Mouse (Mus musculus) layer of hippocampus, postnatal 10 days (tissue): ENCODE measurements around the gene Zfp871. TPM values are rescaled to one million over a fixed set of nuclear protein-coding genes. Genes with fewer than 3 reads are reported as not detected.

Experiments used
- DNase-seq, 2 experiments: peaks; one replicate each; pipeline ENCODE4 v3.0.0; 2021; ENCODE audit warnings: low spot score in 2 of 2
- long read RNA-seq: library from polyadenylated mRNA; stranded (forward); transcript quantifications from one replicate; pipeline ENCODE4 v2.0.0, GENCODE M21; 2023
- total RNA-seq, 2 experiments: library from RNA; stranded (reverse); gene quantifications; 2 replicates each; pipeline ENCODE4 v1.2.3; 2021

The Zfp871 gene
- total RNA-seq, result 10 to 100 TPM; 74.7 to 79.8 TPM
- long read RNA-seq, full-length matches to known transcripts, result 5 of 10 reads
- long read RNA-seq, partial matches to known transcripts, result 0 of 10 reads
- long read RNA-seq, other reads (novel, unspliced or antisense), result 5 of 10 reads

DNA sequence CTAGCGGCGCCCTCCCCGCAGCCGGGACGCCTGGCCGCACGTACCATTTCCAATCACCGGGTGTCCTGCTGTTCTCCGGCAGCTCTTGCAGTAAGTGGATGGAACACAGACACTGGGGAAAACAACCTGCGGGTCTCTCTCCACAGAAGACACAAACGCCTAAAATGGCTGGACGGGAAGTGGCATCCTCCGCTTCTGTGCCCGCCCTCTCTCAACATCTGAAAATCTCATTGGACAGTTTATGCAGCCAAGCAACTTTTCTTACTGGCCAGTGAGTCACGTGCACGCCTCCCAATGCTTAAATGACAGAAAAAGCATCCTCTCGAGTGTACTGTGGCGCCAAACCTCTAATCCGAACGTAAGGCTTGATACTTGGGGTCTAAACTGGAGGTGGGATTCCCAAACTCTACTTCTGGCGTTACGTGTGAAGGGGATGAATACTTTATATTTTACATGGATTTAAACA lies at the start of gene Zfp871:
Gene Zfp871 (minus strand): TSS at position 194 of the 466 bp plus-strand sequence.
- peak; percentile 83 to 87 for DNase-seq

DNA sequence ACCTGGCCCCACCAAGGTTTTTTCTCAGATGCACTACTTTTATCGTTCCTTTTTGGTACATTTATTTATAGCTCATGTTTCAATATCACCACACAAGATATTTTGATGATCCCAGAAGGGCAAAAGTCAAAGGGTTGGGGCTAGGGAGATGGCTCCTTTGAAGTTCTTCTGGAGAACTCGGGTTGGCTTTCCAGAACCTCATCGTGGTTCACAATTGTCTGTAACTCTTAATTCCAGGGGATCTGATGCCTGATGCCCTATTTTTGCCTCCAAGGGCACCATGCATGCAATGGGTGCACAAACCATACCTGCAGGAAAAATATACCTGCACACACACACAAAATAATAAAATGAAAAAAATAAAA lies 42.3 kb upstream of the Zfp871 start:
- DNase-seq, result no peak

DNA sequence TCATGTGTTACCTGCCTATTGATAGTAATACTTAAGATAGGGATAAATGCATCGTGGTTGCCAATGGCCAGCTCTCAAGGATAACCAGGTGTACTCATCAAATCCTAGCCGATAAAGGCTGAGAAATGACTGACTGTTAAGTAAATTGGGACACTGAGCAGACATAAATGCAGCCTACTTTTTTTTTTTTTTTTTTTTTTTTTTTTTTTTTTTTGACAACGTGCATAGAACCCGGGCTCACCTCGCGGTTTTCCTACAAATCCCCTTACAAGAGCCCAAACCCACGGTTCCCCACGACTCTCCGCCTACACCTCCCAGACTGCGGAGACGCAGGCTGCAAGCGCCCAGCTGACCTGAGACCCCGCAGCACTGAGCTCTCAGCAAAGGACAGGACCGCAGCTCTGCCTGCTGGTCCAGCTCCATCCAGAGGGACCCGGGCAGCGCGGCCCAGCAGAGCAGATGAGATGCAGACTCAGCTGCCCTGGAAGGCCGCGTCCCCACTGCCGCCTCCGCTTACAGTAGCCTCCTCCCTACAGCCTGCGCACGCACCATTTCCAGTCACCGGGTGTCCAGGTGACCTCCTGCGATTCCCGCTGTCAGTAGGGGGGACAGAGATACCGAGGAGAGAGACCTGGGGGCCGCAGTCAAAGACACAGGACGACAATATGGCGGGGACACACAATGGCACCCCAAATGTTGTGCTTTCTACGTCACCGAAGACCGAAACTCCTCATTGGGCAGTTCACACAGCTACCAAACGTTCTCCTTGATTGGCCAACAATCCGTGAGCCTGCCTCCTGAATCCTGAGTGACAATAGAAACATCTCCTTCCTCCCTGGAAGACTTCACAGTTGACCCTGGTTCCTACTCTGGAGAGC lies 41.7 kb upstream of the Zfp871 start, which contains the start of gene Zfp799:
Gene Zfp799 (minus strand): TSS at position 722 of the 878 bp plus-strand sequence.
- peak; percentile 72 to 78 for DNase-seq

DNA sequence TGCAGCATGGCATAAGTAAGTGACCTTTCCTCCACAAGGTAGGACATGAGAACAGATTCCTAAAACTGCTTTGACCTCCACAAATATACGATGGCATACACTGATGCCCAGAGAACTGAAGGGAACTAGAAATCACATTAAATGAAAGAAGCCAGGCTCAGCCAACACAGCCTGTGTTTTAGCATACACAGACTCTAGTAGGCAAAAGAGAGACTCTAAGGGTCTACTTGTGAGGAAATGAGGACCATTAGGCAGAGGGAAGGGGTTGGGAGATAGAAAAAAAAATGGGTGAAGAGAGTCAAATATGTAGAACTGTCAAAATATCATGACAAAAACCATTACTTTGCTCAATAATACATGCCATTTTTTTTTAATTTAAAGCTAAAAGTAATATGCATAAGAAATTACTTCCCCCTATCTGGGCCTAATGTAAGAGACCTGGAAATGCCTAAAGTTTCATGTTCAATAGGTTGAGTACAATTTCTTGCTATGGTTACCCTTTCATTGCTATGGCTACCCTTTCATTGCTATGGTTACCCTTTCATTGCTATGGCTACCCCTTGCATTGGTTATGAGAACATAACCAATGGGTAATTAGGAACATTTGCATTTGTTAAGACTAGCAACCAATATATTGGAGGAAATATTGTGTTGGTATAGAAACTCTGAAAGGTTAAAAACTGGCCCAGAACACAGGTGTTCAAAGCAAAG lies 28.1 kb upstream of the Zfp871 start:
- DNase-seq, result no peak

DNA sequence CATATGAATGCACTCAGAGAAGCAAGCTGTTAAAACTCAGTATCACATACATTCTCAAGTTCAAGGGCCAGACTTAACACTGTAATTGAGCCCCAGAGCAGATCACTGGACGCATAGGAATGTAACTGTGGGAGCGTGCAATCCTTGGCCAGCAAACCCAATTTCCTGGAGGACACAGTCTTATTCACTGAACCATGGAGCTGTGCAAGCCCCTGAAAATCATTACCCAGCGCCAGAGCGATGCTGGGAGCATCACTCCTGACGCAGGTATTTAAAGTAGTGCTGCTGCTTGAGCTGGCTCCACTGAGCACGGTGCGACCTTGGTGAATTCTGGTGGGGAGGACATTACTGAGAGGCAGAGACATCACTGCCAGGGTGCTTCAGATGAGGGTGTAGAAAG lies 26.0 kb upstream of the Zfp871 start:
- no peak for DNase-seq

DNA sequence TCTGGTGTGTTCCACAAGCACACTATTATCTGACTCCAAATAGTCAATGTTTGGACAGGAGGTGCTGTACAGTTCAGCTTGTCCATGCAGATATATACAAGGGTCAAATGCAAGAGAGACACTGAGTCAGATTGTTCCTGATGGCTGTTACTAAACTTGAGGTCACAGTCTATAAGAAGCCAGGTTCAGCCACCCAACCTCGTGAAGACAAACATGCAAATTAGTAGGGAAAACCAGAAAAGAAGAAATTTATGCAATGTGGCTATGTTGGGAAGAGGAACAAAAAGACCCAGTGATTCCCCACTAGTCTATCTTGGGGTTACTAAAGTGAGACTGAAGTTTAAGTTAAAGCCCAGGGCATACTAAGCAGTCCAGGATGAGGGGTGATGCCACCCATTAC lies 22.6 kb upstream of the Zfp871 start:
- no peak for DNase-seq

DNA sequence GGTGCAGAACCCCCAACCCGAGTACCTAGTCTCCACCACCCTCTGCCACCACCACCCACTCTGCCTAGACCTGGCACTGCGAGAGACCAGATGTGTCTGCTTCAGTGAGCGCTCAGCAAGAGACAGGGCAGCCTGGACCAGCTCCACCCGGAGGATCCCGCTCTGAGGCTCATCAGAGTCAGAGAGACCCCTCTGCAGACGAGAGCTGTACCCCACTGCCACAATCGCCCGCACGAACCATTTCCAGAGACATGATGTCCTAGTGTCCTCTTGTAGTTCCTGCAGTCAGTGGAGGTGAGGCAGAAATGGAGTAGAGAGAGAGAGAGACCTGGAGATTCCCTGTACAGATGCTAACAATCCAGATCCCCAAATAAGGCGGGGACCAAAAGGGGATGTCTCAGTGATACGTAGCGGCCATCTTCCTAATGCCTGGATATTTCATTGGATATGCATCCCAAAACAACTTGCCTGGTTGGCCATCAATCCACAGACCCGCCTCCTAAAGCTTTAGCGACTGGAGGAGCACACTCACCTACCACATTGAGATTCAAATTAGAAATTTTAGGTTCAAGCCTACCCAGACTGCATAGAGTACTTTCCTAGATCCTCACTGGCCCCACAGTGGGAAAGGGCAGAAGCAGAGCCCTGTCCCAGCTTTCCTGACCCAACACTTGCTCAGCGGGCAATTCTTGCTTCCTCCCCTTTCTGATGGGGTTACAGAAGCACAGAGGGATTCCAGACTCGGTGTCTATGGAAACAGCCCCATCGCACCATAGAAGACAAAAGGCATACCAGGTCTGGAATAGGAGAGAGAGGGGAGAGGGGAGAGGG lies 21.7 kb upstream of the Zfp871 start, which contains the start of gene Zfp811:
Gene Zfp811 (minus strand): TSS at position 388 of the 831 bp plus-strand sequence.
- peak; percentile 51 to 58 for DNase-seq

DNA sequence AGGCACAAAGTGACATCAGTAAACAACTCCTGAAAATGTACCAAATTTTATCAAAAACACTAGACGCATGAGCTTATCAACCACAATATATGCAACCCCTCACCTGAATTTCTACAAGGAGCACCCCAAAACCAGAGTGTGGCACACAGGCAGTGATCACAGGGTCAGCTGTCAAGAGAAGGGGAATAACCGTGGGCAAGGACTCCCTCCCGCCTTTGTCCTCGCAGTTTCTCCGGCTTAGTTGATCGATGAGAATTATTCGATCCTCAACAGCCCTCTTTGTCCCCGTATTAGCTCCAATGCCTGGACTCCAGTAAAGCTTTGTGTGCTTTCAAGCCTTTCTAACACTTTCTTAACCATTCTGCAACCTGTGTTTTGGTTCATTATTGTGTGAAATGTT lies 20.8 kb upstream of the Zfp871 start:
- DNase-seq, result no peak

DNA sequence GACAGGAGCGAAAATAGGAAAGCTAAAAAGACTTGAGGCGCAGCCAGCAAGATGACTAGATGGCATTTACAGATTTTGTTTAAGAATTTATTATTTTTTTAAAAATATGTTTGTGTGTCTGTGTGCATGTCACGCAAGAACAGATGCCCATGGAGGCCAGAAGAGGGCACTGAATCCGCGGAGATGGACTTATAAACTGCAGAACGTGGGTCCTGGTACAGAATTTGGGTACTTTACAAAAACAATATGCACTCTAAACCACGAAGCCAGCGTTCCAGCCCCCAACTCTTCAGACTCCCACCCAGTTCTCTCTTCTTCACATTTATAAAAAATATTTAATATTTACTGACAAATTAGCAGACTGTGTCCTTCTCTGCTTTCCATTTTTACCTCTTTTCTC lies 1.2 kb upstream of the Zfp871 start:
- no peak for DNase-seq

DNA sequence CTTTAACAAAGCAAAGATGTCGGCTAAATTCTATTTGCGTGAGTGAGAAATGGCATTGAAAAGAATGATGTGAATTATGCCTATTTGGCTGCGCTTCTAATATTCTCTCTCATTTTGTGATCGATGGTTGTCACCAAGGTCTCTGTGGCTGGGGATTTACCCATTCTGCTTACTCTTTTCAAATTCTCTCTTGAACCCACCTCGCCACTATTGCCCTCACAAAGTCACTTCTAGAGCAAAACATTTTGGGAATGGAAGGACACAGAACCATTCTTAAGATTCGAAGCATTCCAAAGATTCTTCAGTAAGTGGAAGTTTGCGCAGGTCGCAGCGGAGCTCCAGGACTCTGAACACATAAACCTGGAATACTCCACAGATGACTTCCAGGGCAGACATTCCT lies 489 bp upstream of the Zfp871 start:
- no peak for DNase-seq

DNA sequence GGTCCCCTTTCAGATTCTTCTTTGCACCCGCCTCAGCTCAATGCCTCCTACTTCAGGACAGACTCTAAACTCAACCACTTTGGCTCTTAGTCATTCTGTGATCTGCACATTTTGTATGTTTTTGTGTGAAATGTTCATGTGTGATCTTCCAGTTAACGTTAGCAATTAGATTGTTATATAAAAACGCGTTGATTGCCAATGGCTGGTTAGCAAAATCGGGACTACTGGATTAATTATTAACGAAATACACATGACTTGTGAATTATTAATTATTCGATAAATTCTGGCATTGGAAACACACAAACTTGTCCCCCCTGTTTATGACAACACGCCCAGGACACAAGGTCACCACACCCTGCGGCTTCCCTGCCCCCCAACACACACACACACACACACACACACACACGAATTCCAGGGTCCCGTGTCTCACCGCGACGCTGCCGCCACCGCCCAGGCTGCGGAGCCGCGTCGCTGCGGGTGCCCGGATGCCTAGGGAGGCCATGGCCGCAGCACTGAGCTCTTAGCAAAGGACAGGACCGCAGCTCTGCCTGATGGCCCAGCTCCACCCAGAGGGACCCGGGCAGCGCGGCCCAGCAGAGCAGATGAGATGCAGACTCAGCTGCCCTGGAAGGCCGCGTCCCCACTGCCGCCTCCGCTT lies 522 bp downstream of the Zfp871 start:
- DNase-seq, result no peak

DNA sequence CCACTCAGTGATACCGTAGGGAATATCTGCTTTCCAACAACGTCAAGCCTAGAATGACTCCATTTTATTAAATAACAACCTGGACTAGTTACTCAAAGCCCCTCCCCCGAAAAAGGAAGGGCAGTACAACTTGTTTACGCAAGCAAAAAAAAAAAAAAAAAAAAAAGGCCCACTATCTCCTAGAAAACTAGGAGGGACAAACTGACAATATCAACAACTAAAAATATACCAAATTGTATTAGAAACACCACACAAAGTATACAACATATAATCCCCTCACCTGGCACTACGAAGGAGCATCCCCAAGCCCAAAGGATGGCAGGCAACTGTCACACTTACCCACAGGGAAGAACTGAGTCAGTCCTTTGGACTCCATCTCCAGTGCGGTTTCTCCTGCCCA lies 1.1 kb downstream of the Zfp871 start:
- no peak for DNase-seq

DNA sequence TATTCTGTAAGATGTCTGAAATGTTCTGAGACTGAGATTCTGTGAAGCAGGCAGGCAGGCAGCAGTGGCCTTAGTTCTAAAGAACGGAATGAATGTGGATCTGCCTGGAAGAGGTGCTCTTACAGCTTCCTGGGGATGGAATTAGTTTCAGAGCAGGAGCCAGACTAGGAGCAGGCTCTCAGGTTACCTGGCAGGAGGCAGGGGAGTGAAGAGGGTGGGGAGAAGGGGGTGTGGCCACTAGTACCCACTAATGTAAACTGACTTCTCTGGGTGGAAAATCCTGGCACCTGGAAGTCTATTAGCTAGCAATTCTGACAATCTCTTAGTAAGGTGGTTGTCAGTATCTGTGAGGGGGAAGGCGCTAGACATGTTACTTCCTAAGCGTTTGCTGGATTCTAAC lies 2.4 kb downstream of the Zfp871 start:
- DNase-seq, result no peak

DNA sequence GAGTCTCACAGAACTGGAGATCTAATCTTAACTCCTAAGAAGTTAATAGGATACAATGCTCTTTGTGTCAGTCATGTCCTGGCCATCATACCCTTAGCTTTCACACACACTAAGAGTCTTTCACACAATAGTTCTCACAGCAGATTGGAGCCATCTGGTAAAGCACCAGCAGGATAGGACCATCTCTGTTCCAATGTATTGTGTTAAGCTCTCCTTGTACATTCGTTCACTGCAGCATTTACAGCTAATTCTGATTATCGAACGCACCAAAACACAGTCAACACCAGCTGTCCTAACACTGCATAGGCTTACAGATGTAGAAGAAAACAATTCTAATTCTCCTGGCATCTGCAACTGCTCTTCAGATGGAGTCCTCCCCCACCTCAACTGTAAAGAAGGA lies 10.5 kb downstream of the Zfp871 start:
- no peak for DNase-seq

DNA sequence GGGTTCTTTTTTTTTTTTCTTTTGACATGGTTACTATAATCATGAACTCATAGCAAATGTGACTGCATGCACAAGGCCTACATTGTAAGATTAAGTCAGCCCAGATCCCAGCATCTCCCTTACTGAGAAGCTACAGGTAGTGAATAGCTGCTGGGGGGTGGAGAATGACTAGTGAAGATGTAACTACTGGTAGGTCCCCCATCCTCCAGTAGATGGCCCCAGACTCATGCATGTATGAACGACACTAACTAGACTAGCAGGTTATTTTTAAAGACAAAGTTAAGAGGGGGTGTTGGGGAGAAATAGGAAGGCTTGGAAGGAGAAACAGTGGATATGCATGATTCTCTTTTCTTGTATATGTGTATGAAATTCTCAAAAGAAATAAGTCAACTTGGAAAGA lies 16.9 kb downstream of the Zfp871 start:
- no peak for DNase-seq

DNA sequence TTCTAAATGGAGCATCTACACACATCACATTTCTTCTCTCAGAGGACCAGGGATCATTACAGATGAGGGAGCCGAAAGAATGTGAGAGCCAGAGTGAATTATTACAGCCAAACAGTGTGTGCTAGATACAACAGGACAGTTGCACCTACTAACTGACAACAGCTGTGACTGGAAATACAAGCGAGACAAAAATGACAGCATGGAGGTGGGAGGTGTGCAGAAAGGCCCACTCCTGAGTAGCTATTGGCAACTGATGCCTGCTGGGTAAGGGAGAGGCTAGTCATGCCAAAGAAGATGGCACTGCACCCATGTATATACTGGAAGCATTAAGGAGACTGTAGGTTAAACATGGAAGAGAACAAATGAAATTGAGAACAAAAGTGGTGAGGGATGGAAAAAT lies 21.7 kb downstream of the Zfp871 start:
- no peak for DNase-seq

DNA sequence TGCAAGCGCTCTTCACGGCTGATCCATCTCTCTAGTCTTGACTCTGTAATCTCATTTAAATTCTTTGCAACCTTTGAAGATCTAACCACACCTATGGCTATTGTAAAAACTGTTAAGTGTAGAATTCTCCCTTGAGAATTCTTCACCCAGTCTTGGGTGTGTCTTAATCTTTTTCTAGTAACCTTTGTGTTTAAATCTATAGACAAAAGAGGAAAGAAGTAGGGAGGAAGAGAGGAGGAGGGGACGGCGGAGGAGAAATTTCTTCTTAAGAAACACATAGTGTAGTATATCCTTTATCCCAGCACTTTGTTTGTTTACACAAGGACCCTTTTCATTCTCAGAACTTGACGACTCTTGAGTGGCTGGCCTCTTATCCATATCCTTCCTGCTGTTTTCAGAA lies 30.8 kb downstream of the Zfp871 start:
- DNase-seq, result no peak

DNA sequence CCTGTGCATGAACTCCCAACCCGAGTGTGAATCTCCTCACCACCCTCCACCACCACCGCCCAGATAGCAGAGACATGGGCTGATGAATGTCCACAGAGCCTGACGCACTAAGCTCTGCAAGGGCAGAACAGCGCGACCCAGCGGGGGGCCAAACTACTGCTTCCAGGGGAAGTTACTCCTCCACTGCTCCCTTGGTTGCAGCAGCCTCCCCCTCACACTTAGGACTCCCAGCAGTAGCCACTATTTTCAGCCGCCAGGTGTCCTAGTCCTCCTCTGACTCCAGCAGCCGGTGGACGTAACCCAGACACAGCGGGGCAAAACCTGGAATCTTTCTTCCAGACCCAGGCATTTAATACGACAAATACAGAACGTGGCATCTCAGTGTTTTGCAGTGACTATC lies 34.5 kb downstream of the Zfp871 start:
- peak; percentile 13 to 29 for DNase-seq

DNA sequence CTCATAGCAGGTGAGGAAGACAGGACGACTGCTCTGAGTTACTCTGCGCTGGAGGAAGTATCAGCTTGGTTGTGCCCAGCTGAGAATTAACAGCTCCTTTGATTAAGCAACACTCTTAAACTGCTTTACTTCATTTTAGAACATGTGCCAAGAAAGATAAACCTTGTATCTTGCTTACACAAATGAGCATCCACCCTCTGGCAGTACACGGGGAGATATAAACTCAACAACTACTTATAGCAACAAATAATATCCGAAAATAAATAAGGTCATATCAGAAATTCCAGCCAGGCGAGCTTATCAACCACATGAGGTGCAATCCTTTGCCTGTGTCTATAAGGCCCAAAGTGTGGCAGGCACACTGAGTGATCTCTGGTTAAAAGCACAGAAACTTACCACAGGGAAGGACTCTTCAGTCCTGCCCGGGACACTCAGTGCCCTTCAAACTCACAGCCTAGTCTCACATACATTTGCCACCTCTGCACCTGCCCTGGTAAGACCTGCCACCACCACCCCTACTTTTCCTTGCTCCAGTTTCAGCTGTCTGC lies 35.2 kb downstream of the Zfp871 start:
- DNase-seq, result no peak

DNA sequence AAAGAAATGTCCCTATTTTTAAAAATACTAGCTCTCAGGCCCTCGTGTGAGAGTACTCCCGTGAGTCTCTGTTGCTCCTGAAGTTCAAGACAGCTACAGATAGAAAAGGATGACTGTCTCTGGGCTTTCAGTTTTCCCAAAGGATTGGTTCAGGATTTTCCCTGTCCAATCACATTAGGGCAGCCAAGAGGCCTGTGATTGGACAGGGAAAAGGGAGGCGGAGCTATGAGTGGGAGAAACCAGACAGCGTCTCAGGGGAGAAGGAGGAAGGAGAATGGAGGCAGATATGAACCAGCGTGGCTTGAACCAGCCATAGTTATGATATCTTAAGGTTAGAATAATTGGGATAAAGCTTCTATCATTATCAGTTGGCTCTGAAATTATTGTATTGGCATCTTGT lies 37.5 kb downstream of the Zfp871 start:
- DNase-seq, result no peak
